Mouse (Mus musculus) gastrocnemius, postnatal 4 days (tissue): ENCODE measurements around the gene Ect2. TPM values are rescaled to one million over a fixed set of nuclear protein-coding genes. Genes with fewer than 3 reads are reported as not detected.
A peak's percentile ranks its signal among the peaks of the same experiment; 100 is the strongest.

Experiments used
- DNase-seq, 2 experiments: peaks; one replicate each; pipeline ENCODE4 v3.0.0; 2021 to 2022; ENCODE audit warnings: low spot score in 2 of 2, mixed read lengths in 2 of 2
- total RNA-seq, 2 experiments: library from RNA; stranded (reverse); gene quantifications; 2 replicates each; pipeline ENCODE4 v1.2.3; 2021

Ect2 gene
- total RNA-seq, 2 experiments from 2014 or later = 15.8 to 18.2 TPM

DNA sequence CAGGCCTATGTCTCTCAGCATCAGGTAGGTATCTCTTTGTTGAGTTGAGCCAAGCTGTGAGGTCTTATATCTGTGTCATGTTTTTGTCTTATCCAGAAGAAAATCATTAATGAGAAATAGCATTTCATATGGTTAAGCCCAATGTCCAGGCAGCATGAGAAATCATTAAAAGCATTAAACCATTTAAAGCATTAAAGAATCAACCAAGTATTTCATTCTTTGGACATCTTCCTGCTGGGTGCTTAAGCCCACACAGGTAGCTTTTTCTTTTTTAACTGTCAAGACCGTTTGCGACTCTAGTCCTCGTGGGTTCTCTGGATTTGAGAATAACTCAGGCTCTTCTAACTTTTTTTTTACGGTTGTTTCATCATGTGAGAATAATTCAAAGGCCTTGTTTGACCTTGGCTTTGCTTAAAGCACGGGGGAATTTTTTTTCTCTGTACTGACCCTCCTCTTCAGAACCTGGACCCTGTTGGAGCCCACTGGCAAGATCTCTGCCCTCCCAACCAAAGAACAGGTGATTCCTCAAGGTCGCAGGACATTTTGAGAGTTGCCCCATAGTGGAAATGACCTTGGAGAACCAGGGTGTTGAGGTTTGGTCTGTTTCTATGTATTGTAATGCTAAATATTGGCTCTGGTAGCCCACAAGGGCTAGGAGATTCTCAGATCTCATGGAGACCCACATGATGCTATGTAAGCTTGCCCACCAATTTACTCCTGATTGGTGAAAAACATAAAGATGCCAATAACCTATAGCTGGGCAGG lies 8.1 kb upstream of the Ect2 start:
- DNase-seq = no peak

GRCm38 (mm10) chr3:27158910-27159309 lies 5.2 kb upstream of the Ect2 start:
- DNase-seq = no peak

DNA sequence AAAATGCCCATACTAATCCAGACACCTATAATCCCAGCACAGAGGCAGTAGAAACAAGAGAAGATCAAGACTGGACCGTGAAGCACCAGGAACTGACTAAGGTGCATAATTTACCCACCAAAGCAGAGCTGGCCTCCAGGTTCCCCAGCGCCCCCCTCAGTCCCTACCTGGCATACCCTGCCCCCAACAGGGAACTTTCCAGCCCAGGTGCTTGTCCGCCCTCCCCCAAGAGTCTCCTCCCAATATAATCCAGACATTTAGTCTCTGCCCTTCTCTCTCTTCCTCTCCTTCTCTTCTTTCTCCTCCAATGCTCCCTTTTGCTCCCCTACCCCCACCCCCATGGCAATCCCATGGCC lies 2.9 kb upstream of the Ect2 start:
- no peak for DNase-seq

DNA sequence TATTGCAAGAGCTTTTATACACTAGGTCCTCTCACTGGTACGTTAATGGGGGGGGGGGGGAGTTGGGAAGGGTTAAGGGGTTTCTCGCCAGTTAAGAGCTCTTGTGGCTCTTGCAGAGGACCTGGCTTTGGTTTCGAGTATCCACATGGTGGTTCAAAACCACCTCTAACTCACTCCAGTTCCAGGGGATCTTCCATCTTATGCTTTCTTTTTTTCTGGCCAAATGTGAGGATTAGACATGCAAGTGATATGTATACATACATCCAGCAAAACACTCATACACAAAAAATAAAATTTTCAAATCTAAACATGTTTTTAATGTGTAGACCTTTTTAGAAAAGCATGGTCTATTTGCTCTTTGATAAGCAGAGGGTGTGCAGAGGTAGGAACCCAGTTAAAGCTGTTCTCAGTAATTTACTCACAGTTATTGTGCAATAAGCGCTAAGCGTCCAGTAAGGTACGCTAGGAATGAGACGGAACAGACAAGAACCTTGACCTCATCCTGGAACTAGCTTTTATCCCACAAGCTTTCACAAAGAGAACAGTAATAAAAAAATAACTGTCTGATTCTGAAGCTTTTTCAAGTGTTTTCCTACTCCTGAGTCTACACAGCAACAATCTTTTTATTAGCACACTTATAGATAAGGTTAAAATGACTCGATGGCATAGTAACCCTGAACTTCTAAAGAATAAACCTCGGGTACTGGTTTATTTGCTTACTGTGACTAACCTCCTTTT lies 2.3 kb upstream of the Ect2 start:
- no peak for DNase-seq

DNA sequence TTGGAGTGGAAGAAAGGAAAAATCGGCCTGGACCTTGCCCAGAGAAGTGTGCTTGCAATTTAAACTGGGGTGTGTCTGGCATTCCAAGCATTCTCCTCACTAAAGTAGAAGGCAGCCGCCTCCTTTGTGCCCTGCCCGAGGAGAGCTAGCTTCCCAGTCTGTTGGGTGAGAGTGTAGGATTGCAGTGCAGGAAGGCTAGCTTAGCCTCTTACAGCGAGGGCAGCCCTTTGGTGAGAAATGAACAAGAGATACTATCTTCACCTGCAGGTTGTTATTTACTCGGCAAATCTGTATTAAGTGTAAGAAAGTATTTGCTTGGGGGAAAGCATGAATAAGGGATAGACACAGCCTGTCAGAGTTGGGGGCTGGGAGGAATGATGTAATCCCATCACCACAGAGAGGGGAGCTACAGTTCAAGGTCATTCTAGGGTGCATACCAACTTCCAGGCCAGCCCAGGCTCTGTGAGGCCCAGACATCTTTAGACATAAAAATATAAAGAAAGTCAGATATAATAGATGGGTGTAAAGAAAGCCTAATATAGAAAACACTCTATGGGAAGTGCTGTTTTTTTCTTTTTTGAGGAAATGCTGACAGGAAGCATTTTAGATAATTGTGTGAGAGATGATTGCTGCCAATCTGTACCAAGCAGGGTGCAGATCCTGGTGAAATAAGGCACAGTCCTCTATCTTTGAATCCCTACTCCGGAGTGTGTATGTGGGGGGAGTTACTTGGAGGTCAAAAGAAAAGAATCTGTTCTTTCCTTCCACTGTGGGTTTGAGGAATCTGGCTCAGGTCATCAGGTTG lies 1.6 kb upstream of the Ect2 start:
- peak in 1 of 2 experiments; percentile 39 for DNase-seq

- DNase-seq = no peak
Observed at GRCm38 (mm10) chr3:27154280-27154679, 602 bp upstream of the Ect2 start.

- peak in 1 of 2 experiments; percentile 29 for DNase-seq
Observed at GRCm38 (mm10) chr3:27153191-27153671, 447 bp downstream of the Ect2 start.

DNA sequence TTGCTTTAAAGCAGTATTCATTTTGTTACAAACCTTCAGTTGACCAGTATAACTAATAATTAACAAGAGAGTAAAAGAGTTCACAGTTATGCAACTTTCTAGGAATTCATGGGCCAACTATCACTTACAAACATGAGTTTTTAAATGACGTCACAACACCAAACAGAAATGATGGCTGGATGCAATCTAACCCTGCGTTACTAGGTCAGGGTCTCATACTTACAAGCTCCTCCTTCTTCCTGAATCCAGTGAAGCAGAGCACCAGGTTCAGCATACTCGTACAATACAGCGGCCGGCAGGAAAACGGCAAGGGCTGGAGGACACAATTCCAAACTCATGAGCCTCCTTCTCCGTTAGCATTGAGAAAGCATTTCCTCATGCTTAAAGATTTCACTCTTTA lies 7.9 kb downstream of the Ect2 start:
- no peak for DNase-seq

DNA sequence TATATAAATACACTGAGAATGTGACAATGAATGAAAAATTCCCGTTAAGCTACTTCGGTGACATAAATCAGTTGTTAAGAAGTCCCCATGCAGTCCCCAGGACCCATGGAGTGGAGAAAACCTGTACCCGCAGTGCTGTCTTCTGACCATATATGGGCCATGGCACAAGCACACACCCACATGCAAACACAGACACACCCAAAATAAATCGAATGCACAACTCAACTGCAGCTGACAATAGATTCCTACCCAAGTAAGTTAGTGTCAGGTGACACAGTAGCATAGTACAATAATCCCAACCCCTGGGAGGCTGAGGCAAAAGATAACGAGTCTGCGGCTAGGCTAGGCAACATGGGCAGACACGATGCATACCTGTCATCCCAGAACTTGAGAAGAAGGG lies 10.1 kb downstream of the Ect2 start:
- DNase-seq = no peak

- no peak for DNase-seq
Observed at GRCm38 (mm10) chr3:27140101-27140500, 13.6 kb downstream of the Ect2 start.

DNA sequence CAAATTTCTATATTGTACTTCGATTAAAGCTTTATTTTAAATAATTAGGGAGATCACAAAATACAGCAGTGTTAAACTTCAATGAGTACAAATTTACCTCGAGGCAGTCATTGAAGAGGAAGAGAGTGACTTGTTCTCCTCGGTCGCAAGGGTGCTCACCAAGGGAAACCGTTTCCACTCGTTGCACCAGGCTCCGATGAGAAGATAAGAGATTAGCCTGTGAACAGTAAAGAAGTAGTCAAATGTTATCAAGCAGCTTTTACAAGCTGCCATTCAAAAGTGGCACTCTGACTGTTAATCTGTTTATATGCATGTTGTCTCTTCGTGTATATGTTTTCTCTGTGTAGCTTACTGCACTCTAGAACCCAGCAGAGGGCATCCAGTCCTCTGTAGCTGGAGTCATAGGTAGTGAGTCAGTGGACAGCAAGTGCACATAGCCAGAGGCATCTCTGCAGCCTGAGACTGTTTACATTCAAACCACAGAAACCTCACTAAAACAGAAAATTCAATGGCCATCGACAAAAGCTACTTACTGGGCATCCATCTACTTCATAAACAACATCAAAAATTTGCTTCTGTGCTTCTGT lies 31.7 kb downstream of the Ect2 start:
- no peak for DNase-seq

- DNase-seq = no peak
Observed at GRCm38 (mm10) chr3:27120932-27121331, 32.7 kb downstream of the Ect2 start.

- DNase-seq = no peak
Observed at GRCm38 (mm10) chr3:27118227-27118626, 35.5 kb downstream of the Ect2 start.

- no peak for DNase-seq
Observed at GRCm38 (mm10) chr3:27110860-27111259, 42.8 kb downstream of the Ect2 start.

- no peak for DNase-seq
Observed at GRCm38 (mm10) chr3:27109109-27109508, 44.6 kb downstream of the Ect2 start.

- DNase-seq = no peak
Observed at GRCm38 (mm10) chr3:27107142-27107541, 46.5 kb downstream of the Ect2 start.

DNA sequence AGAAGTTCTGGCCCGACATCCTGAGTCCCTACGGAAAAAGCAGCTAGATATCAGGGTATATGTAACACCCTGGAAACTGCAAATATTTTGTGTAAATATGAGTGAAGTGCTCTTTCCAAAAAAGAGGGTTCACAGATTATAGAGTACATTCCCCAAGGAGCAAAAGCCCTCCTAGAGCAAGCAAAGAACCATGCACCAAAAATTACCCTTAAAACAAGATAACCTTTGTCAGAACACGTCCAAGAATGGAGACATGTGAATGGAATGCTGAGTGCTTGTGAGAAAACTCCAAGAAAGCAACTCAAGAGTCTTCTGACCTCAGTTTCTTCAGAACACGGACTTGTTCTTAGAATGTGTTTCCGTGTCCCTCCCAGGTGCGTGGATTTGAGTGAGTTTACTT lies 50.7 kb downstream of the Ect2 start:
- DNase-seq = no peak

DNA sequence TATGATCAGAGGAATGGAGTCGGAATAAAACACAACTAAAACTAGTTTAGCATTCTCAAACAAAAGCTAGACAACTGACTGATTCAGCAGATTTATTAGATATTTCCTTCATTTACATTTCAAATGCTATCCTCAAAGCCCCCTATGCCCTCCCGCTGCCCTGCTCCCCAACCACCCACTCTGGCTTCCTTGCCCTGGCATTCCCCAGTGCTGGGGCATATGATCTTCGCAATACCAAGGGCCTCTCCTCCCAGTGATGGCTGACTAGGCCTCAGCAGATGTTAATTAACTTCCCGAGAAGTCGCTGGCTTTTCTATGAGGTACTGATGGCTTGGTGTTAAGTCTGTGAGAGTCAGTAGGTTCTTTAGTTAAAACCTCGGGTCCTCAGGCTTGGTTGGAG lies 55.0 kb downstream of the Ect2 start:
- DNase-seq = no peak

DNA sequence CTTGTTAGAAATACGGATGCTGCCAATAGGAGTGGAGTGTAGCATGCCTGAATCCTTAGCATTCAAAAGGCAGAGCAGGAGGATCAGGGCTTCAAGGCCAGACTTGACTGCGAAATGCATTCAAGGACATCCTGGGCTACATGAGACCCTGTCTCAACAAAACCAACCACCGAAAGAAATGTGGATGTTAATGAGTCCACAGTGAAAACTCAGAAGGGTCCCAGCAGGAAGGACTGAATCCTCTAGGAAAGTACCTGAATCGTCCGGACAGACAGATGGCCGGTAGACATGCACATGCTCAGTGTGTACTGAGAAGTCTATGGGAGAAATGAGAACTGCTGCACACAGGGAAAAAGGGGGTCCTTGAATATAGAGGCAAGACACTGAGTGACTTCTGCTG lies 67.5 kb downstream of the Ect2 start:
- no peak for DNase-seq

DNA sequence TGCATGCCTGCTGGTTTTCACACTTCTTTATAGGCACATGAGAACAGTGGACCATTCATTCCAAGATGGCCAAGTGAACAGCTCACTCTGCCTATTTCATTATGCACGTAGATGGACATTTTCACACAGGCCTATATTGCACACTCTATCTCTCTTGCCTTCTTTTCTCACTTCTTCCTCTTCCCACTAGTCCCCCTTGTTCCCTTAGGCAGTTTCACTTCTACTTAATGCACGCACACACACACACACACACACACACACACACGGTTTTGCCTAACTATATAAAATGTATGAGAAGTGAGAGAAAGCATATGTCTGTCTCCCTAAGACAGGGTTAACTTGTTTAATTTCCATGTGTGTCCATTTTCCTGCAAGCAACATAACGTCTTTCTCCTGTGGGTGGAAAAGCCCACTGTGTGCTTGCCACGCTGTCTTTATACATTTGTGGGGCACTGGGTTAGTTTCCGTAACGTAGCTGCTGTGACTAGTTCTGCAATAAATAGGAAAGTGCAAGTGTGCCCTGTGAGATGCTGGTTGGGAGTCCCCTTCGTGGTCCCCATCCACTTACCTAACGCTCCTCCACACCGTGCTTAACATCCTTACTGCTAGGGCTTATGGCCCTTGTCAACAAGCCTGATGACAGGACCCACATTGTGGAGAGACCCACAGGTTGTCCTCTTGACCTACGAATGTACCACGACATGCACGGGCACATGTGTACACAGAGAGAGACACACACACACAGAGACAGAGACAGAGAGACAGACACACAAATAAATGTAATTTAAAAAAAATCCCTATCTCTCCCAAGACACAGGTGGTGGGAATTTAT lies 72.2 kb downstream of the Ect2 start:
- DNase-seq = no peak
